Mouse (Mus musculus) stomach, postnatal 0 days (tissue): ENCODE measurements around the gene Naglu.

Source experiments
- CTCF ChIP-seq: IDR thresholded peaks from 2 replicates; pipeline ENCODE4 v1.5.1; 2016; ENCODE audit warnings: antibody characterized with exemption, low read depth, mild to moderate bottlenecking, moderate library complexity
- EP300 ChIP-seq: optimal IDR thresholded peaks from 2 replicates; pipeline ENCODE3; 2016; ENCODE audit warnings: antibody characterized with exemption

- TF ChIP-seq EP300 (no peak), CTCF (no peak)
These were observed 20.1 kb downstream of the Naglu start for GRCm38 (mm10) chr11:101089931-101090330.
